10 mouse cellular contexts compared by ENCODE assay signal in the genomic region with DNA sequence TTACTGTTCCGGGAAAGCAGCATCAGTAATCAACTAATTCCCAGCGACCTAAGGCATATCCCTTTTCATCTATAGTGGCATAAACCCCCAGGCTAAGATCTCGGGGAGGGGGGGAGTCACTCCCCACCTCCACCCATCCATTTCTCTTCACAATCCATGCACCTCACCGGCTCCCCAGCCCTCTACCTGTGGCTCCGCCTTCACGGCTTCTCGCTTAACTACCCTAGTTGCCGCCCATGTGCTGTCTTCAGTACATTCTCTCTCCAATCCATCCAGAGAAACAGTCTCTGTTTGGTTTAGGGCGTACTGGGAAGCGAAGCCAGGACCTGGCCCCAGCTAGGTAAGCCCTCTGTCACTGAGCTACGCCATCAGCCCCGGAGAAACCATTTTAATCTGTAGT. TPM values are rescaled to one million over a fixed set of nuclear protein-coding genes. Genes with fewer than 3 reads are reported as not detected.
DNase-seq lines count a peak whose midpoint lies in the region; ATAC-seq and TF ChIP-seq lines count a peak whose summit lies in the region.
"Had no signal": no experiment of that assay in that cellular context is flagged by ENCODE, and none has a peak within 500 bp of the region (broad histone marks: within the 10 kb centered on the region; RNA-seq: fewer than 3 reads in every experiment).

No protein-coding gene starts in this region.

- H3K4me1 ChIP-seq in heart, postnatal 0 days (ENCODE audit: control insufficient read depth, insufficient read depth): no peaks in the 10 kb centered on the region
- H3K4me1 ChIP-seq in forebrain, embryonic 12.5 days: peaks cover 13% of the 10 kb centered on the region
- H3K4me1 ChIP-seq in kidney, postnatal 0 days (replicated peaks; ENCODE audit: insufficient read depth, low read length): no peaks in the 10 kb centered on the region
- H3K4me1 ChIP-seq in neural tube, embryonic 13.5 days (replicated peaks): peaks cover 30% of the 10 kb centered on the region

- no peaks in the 10 kb centered on the region for H3K36me3 ChIP-seq in heart, postnatal 0 days (replicated peaks; ENCODE audit: control insufficient read depth, insufficient read depth, low read length)
- H3K36me3 ChIP-seq in forebrain, embryonic 12.5 days (replicated peaks): no peaks in the 10 kb centered on the region
- H3K36me3 ChIP-seq in kidney, postnatal 0 days (ENCODE audit: insufficient read depth, low read length): no peaks in the 10 kb centered on the region
- no peaks in the 10 kb centered on the region for H3K36me3 ChIP-seq in neural tube, embryonic 13.5 days
- H3K36me3 ChIP-seq: G1E had no signal

- no peak for ATAC-seq in heart, postnatal 0 days (ENCODE audit: insufficient read depth, low read depth)
- no peak for ATAC-seq in forebrain, embryonic 12.5 days (ENCODE audit: low FRiP score)
- ATAC-seq in kidney, postnatal 0 days (replicated peaks; ENCODE audit: low FRiP score, low read depth): no peak
- no peak for ATAC-seq in neural tube, embryonic 13.5 days (ENCODE audit: low read depth)

- TF ChIP-seq EP300 in heart, postnatal 0 days (IDR thresholded peaks at IDR 0.05; ENCODE audit: low read depth): no peak

- H3K9me3 ChIP-seq in heart, postnatal 0 days (replicated peaks; ENCODE audit: control insufficient read depth, low read length): no peaks in the 10 kb centered on the region
- no peaks in the 10 kb centered on the region for H3K9me3 ChIP-seq in forebrain, embryonic 12.5 days
- no peaks in the 10 kb centered on the region for H3K9me3 ChIP-seq in kidney, postnatal 0 days (replicated peaks; ENCODE audit: low read length)
- H3K9me3 ChIP-seq in neural tube, embryonic 13.5 days: no peaks in the 10 kb centered on the region
- H3K9me3 ChIP-seq: G1E had no signal

- no peak for DNase-seq in heart, postnatal 0 days (ENCODE audit: low spot score)
- no peak for DNase-seq in heart, adult 9 months (ENCODE audit: low spot score in 2 of 2)
- no peak for DNase-seq in kidney, postnatal 0 days (ENCODE audit: low spot score)
- DNase-seq in T-cell, adult 2 months (ENCODE audit: low spot score): no peak
- DNase-seq in spleen, postnatal 10 days (ENCODE audit: low spot score in 2 of 2): no peak
- DNase-seq in layer of hippocampus, adult 18-20 months (ENCODE audit: low spot score in 2 of 2): no peak

- WGBS in heart, postnatal 0 days: 14% methylated on average over 12 of the region's 12 CpGs
- WGBS in forebrain, embryonic 12.5 days: 5% methylated on average over 12 of the region's 12 CpGs
- WGBS in kidney, postnatal 0 days: 7% methylated on average over 12 of the region's 12 CpGs
- 13% methylated on average over 12 of the region's 12 CpGs for WGBS in neural tube, embryonic 13.5 days

- no peak overlapping the region for H3K4me3 ChIP-seq in heart, postnatal 0 days (ENCODE audit: low read depth, low read length)
- 0 out of 2 replicates have a peak overlapping the region, but pooled peaks have one; percentile 3 for H3K4me3 ChIP-seq in forebrain, embryonic 12.5 days (replicated peaks)
- H3K4me3 ChIP-seq in kidney, postnatal 0 days (replicated peaks; ENCODE audit: low read depth, low read length): no peak overlapping the region; the same call in 1 of the 2 replicates
- peak overlapping the region; percentile 71 for H3K4me3 ChIP-seq in neural tube, embryonic 13.5 days

- H3K4me2 ChIP-seq in heart, postnatal 0 days (ENCODE audit: low read depth, low read length): peak overlapping the region; percentile 98; the same call in 1 of the 2 replicates
- H3K4me2 ChIP-seq in forebrain, embryonic 12.5 days: peak overlapping the region; percentile 87
- peak overlapping the region; percentile 99 for H3K4me2 ChIP-seq in kidney, postnatal 0 days (ENCODE audit: low read length)
- H3K4me2 ChIP-seq in neural tube, embryonic 13.5 days: peak overlapping the region; percentile 63

- H3K27me3 ChIP-seq in heart, postnatal 0 days (ENCODE audit: control insufficient read depth, insufficient read depth, low read length): no peaks in the 10 kb centered on the region
- peaks cover 10% of the 10 kb centered on the region for H3K27me3 ChIP-seq in forebrain, embryonic 12.5 days
- no peaks in the 10 kb centered on the region for H3K27me3 ChIP-seq in kidney, postnatal 0 days (ENCODE audit: insufficient read depth, low read length)
- peaks cover 4% of the 10 kb centered on the region; the same call in 1 of the 2 replicates for H3K27me3 ChIP-seq in neural tube, embryonic 13.5 days

- no peak overlapping the region for H3K9ac ChIP-seq in heart, postnatal 0 days (replicated peaks; ENCODE audit: low read depth, low read length)
- no peak overlapping the region for H3K9ac ChIP-seq in forebrain, embryonic 12.5 days
- peak overlapping the region; percentile 38; the same call in 1 of the 2 replicates for H3K9ac ChIP-seq in kidney, postnatal 0 days (ENCODE audit: low read depth, low read length)
- peak overlapping the region; percentile 12; the same call in 1 of the 2 replicates for H3K9ac ChIP-seq in neural tube, embryonic 13.5 days

- TF ChIP-seq CTCF in heart, postnatal 0 days (IDR thresholded peaks at IDR 0.05; ENCODE audit: low read depth): no peak
- TF ChIP-seq CTCF in kidney, postnatal 0 days (IDR thresholded peaks at IDR 0.05; ENCODE audit: low read depth): no peak

- H3K27ac ChIP-seq in heart, postnatal 0 days (ENCODE audit: low read depth): no peak overlapping the region
- no peak overlapping the region for H3K27ac ChIP-seq in forebrain, embryonic 12.5 days
- H3K27ac ChIP-seq in kidney, postnatal 0 days: no peak overlapping the region; the same call in 1 of the 2 replicates
- H3K27ac ChIP-seq in neural tube, embryonic 13.5 days (replicated peaks): no peak overlapping the region

RNA-seq across cellular contexts. Expression of gene Dmxl2, which starts 1.4 kb away (rescaled TPM):
- 12.6 and 26.6 TPM in 2 replicates for total RNA-seq in heart, postnatal 0 days (2014; rRNA removed; ENCODE audit: low replicate concordance)
- 4.4 and 4.8 TPM in 2 replicates for polyA plus RNA-seq in heart, postnatal 0 days (2015; fragmentation: Nextera tagmentation; extraction: Ambion mirVana)
- 19.4 and 21.0 TPM in 2 replicates for polyA plus RNA-seq in forebrain, embryonic 12.5 days (2016; fragmentation: Nextera tagmentation; extraction: Ambion mirVana)
- 7.5 and 8.5 TPM in 2 replicates for polyA plus RNA-seq in kidney, postnatal 0 days (2015; fragmentation: Nextera tagmentation; extraction: Ambion mirVana)
- 43.7 and 48.2 TPM in 2 replicates for polyA plus RNA-seq in neural tube, embryonic 13.5 days (2015; fragmentation: Nextera tagmentation; extraction: Ambion mirVana)
- 100 to 1,000 TPM; 192 to 201 TPM for total RNA-seq in layer of hippocampus, adult 18-20 months (2021)
- polyA plus RNA-seq: G1E had no signal

RNA-seq across cellular contexts. Expression of gene Sh2d7, which starts 35.9 kb away (rescaled TPM):
- not detected in 2 replicates for total RNA-seq in heart, postnatal 0 days (2014; rRNA removed; ENCODE audit: low replicate concordance)
- not detected in 2 replicates for polyA plus RNA-seq in heart, postnatal 0 days (2015; fragmentation: Nextera tagmentation; extraction: Ambion mirVana)
- 0.09 TPM in 1 of 2 replicates, not detected in the other for polyA plus RNA-seq in forebrain, embryonic 12.5 days (2016; fragmentation: Nextera tagmentation; extraction: Ambion mirVana)
- not detected in 2 replicates for polyA plus RNA-seq in kidney, postnatal 0 days (2015; fragmentation: Nextera tagmentation; extraction: Ambion mirVana)
- not detected in 2 replicates for polyA plus RNA-seq in neural tube, embryonic 13.5 days (2015; fragmentation: Nextera tagmentation; extraction: Ambion mirVana)
- total RNA-seq in layer of hippocampus, adult 18-20 months (2021): under 1 TPM in 1 of 2 experiments, not detected in 1; 0.10 TPM
- polyA plus RNA-seq: G1E; spleen, adult 2 months had no signal

RNA-seq across cellular contexts. Expression of gene Cib2, which starts 57.1 kb away (rescaled TPM):
- 4.5 TPM in 1 of 2 replicates, not detected in the other for total RNA-seq in heart, postnatal 0 days (2014; rRNA removed; ENCODE audit: low replicate concordance)
- polyA plus RNA-seq in heart, postnatal 0 days (2015; fragmentation: Nextera tagmentation; extraction: Ambion mirVana): 2.0 and 2.4 TPM in 2 replicates
- 19.1 and 20.2 TPM in 2 replicates for polyA plus RNA-seq in forebrain, embryonic 12.5 days (2016; fragmentation: Nextera tagmentation; extraction: Ambion mirVana)
- 18.0 and 19.2 TPM in 2 replicates for polyA plus RNA-seq in kidney, postnatal 0 days (2015; fragmentation: Nextera tagmentation; extraction: Ambion mirVana)
- 45.9 and 46.2 TPM in 2 replicates for polyA plus RNA-seq in neural tube, embryonic 13.5 days (2015; fragmentation: Nextera tagmentation; extraction: Ambion mirVana)
- 10 to 100 TPM; 23.8 to 24.7 TPM for total RNA-seq in layer of hippocampus, adult 18-20 months (2021)
- total RNA-seq: G1E had no signal

Comparison
In these comparisons a context has a peak if more than half of its experiments do, and no peak if none do; other contexts are left out.
1. H3K4me3 ChIP-seq: peak in forebrain, embryonic 12.5 days (single experiment) and neural tube, embryonic 13.5 days (single experiment); none in heart, postnatal 0 days (single experiment) and kidney, postnatal 0 days (single experiment).
2. H3K9ac ChIP-seq: peak in kidney, postnatal 0 days (single experiment) and neural tube, embryonic 13.5 days (single experiment); none in heart, postnatal 0 days (single experiment) and forebrain, embryonic 12.5 days (single experiment).
3. Peak in every context shown above with its lines, with median percentiles within 50 percentile points of each other: H3K4me2 ChIP-seq.